Mouse (Mus musculus) heart, adult 2 months (tissue): Measurements from ENCODE around the gene Ngb.

ENCODE experiments used
- CTCF ChIP-seq: fragments of 200-600 bp; IDR thresholded peaks from 2 replicates; pipeline ENCODE4 v1.8.1; 2022; ENCODE audit warnings: antibody characterized with exemption, mild to moderate bottlenecking, moderate library complexity
- POLR2A ChIP-seq: fragments of 200-500 bp; IDR thresholded peaks from 2 replicates; pipeline ENCODE4 v1.6.1; 2011; ENCODE audit warnings: mild to moderate bottlenecking, low read depth, low read length, control low read depth; ENCODE audit not compliant: insufficient read depth

- TF ChIP-seq POLR2A (no peak), CTCF (no peak)
Observed at GRCm38 (mm10) chr12:87076610-87077009, 25.7 kb downstream of the Ngb start.
